Mouse (Mus musculus) embryonic facial prominence, embryonic 13.5 days (tissue): Measurements from ENCODE around the gene Six6. TPM values are rescaled to one million over a fixed set of nuclear protein-coding genes. Genes with fewer than 3 reads are reported as not detected.

Experiments
- ATAC-seq: fragments of 200-750 bp; cut with Nextera tagmentation; 2 replicates; pipeline ENCODE4 v1.8.0; 2017; ENCODE audit warnings: low read depth; ENCODE audit not compliant: insufficient number of reproducible peaks, insufficient read depth, low FRiP score, low TSS enrichment
- H3K27ac ChIP-seq: fragments of 300-500 bp; sonication (generic); 2 replicates; pipeline ENCODE4 v1.5.1; 2015; ENCODE audit warnings: moderate library complexity, mild to moderate bottlenecking, inconsistent platforms
- H3K27me3 ChIP-seq: fragments of 300-500 bp; sonication (generic); 2 replicates; pipeline ENCODE4 v1.6.1; 2015; ENCODE audit warnings: mild to moderate bottlenecking, inconsistent platforms
- H3K36me3 ChIP-seq: fragments of 300-500 bp; sonication (generic); 2 replicates; pipeline ENCODE4 v1.6.1; 2015; ENCODE audit warnings: mild to moderate bottlenecking, inconsistent platforms
- H3K4me1 ChIP-seq: fragments of 300-500 bp; sonication (generic); 2 replicates; pipeline ENCODE4 v1.6.1; 2015; ENCODE audit warnings: inconsistent platforms
- H3K4me2 ChIP-seq: fragments of 300-500 bp; sonication (generic); 2 replicates; pipeline ENCODE4 v1.6.1; 2015; ENCODE audit warnings: moderate library complexity, mild to moderate bottlenecking, inconsistent platforms
- H3K4me3 ChIP-seq: fragments of 300-500 bp; sonication (generic); 2 replicates; pipeline ENCODE4 v1.5.1; 2015; ENCODE audit warnings: mild to moderate bottlenecking, inconsistent platforms
- H3K9ac ChIP-seq: fragments of 300-500 bp; sonication (generic); 2 replicates; pipeline ENCODE4 v1.6.1; 2015; ENCODE audit warnings: mild to moderate bottlenecking, inconsistent platforms
- H3K9me3 ChIP-seq: fragments of 300-500 bp; sonication (generic); 2 replicates; pipeline ENCODE4 v1.6.1; 2016; ENCODE audit warnings: inconsistent platforms
- WGBS: fragments of 180-500 bp; shearing (Covaris S2); methylation state at CpG from one replicate; pipeline ENCODE4 v1.1.7; 2015; ENCODE audit warnings: mixed read lengths; 5-methylcytosine and 5-hydroxymethylcytosine counted together
- polyA plus RNA-seq: library from polyadenylated mRNA; unstranded; fragments of >200 nt; fragmentation: Nextera tagmentation; extraction: Ambion mirVana; gene quantifications from 2 replicates; pipeline ENCODE4 v1.2.1, GENCODE M21; 2015

Gene Six6
- polyA plus RNA-seq: 0.06 TPM in 1 of 2 replicates, not detected in the other

DNA sequence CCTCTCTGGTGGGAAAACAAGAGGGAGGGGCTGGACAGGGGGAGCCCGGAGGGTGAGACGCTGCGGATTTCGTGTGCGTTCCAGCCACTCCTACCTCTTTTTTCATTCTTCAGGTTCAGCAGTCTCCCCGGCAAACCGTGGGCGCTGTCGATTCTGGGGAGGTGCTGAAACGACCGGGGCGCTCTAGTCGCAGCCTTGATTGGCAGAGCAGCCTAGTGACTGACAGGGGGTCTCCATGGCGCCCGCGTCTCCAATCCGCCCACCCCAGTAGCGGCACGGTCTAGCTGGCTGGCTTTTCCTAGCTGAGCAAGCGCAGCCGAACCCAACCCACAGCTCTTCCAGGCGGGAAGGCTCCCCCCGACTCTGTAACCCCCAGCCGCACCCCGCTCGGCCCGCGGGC, at the start of gene Six6:
Gene Six6, plus strand, starts transcription at position 277 of the 400 bp plus-strand sequence.
- ATAC-seq: no peak
- Histone ChIP-seq H3K4me1 (peaks cover 16% of the 10 kb centered on the region), H3K27me3 (peaks cover 97% of the 10 kb centered on the region), H3K4me3 (peak within 1 kb of the TSS; percentile 36), H3K27ac (no peak within 1 kb of the TSS), H3K9me3 (no peaks in the 10 kb centered on the region), H3K4me2 (peak within 1 kb of the TSS; percentile 62), H3K9ac (peak within 1 kb of the TSS; percentile 21; the same call in 1 of the 2 replicates), H3K36me3 (no peaks in the 10 kb centered on the region)
- WGBS: under 1% methylated on average over 28 of the region's 28 CpGs

DNA sequence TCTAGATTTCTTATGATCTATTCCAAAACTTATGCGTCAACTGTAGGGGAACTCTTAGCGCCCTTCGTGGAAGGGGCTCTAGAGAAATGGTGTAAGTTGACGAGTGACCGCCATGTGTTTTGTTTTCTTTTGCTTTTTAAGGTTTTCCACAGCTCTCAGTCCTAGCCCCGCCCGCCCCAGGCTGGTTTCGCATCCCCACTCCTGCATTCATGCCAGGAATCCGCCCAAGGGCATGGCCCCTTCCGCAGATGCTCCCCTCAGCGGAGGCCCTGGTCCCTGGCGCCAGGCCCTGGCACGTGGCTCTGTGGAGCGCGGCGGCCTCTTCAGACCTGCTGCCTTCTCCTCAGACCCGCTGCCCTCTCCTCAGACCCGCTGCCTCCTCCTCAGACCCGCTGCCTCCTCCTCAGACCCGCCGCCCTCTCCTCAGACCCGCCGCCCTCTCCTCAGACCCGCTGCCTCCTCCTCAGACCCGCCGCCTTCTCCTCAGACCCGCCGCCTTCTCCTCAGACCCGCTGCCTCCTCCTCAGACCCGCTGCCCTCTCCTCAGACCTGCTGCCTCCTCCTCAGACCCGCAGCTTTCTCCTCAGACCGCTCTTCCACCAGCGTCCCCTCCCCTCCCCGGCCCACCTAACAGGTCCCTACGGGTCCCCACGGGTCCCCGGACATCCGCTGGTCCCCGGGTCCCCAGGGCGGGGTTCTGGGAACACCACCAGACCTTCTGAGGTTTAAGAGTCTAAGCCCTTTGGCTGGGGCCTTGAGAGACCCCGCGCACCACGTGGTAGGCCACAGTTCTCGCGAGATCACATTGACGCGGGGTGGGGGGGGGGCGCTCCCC, 22.3 kb upstream of the Six6 start:
- WGBS: 11% methylated on average over 48 of the region's 48 CpGs
- no peak overlapping the region for H3K27ac ChIP-seq
- ATAC-seq: no peak

DNA sequence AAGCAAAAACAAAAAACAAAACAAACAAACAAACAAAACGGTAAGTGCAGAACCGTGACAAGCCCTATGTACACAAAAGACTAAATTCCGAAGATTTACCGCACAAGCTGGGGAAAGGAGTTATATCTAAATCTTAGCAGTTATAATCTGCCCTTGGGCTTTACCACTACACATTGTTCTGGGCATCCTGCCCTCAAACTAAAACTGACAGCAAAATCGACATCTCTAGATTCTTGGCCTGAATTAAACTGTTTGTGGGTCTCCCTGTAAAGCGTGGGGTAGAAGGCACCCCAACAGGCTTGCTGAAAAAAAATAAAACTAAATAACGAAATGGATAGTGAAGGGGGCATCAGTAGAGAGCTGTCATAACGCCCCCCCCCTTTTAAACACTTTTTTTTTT, 2.9 kb upstream of the Six6 start:
- peaks cover 75% of the 10 kb centered on the region for H3K27me3 ChIP-seq
- no peak overlapping the region for H3K4me3 ChIP-seq
- ATAC-seq: no peak
- WGBS: 24% methylated on average over 8 of the region's 8 CpGs
- H3K4me1 ChIP-seq: peaks cover 16% of the 10 kb centered on the region
- H3K9ac ChIP-seq: no peak overlapping the region
- H3K27ac ChIP-seq: no peak overlapping the region
- H3K9me3 ChIP-seq: no peaks in the 10 kb centered on the region
- no peaks in the 10 kb centered on the region for H3K36me3 ChIP-seq
- no peak overlapping the region for H3K4me2 ChIP-seq

More for the DNA sequence above, 22.3 kb upstream of the Six6 start:
- H3K27me3 ChIP-seq: no peaks in the 10 kb centered on the region
- H3K9me3 ChIP-seq: peaks cover 6% of the 10 kb centered on the region; the same call in 1 of the 2 replicates
- H3K36me3 ChIP-seq: no peaks in the 10 kb centered on the region
- H3K4me2 ChIP-seq: peak overlapping the region; percentile 72
- peak overlapping the region; percentile 68 for H3K9ac ChIP-seq
- H3K4me1 ChIP-seq: no peaks in the 10 kb centered on the region
- peak overlapping the region; percentile 46 for H3K4me3 ChIP-seq

DNA sequence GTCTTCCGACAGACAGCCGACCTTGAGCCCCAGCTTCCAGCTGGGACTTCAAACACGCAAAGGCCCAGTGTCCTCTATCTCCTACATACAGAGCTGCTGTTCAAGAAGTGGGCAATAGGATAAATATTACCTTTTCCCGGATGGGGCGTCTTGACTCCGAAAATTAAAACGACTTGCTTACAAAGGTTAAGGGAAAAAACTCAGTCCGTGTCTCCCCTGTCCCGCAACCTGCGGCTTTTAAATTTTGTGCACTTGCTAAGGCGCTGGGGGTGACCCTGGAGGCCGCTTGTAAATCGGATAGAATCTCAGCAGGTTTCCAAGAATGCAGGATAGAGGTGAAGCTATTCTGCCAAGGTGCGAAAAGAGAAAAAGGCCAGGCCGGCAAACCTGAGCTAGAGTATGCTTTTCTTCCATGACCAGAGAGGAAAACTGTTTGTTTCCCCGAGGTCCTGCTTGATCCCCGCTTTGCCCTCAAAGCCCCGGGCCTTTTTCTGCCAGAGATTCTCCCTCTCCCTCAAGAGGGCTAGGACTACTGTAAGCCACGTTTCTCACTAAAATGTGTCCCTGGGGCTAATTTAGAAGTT, 2.1 kb upstream of the Six6 start:
- Histone ChIP-seq H3K27me3 (peaks cover 83% of the 10 kb centered on the region), H3K27ac (no peak overlapping the region), H3K4me2 (no peak overlapping the region), H3K4me1 (peaks cover 16% of the 10 kb centered on the region), H3K9me3 (no peaks in the 10 kb centered on the region), H3K9ac (no peak overlapping the region), H3K4me3 (no peak overlapping the region), H3K36me3 (no peaks in the 10 kb centered on the region)
- 2% methylated on average over 19 of the region's 19 CpGs for WGBS
- no peak for ATAC-seq

DNA sequence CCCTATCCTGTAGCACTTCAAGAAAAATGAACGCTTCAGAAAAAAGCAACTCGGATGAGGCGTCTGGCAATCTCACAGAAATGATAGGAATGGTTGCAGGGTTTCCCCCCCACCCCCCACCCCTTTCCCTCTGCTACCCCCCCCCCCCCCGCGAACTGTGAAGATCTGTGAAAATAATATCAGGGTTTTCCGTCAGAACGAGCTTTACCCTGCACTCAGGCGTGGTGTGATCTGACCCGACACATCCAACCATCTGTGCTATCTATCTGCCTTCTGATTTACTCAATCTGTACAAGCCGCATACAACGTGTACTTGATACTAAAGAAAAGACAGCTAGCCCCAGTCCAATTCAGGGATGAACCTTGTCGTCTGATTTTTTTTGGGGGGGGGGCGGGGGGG, 1.5 kb upstream of the Six6 start:
- peaks cover 89% of the 10 kb centered on the region for H3K27me3 ChIP-seq
- H3K9me3 ChIP-seq: no peaks in the 10 kb centered on the region
- WGBS: 2% methylated on average over 13 of the region's 13 CpGs
- H3K4me3 ChIP-seq: no peak overlapping the region
- H3K27ac ChIP-seq: no peak overlapping the region
- no peak overlapping the region for H3K9ac ChIP-seq
- ATAC-seq: no peak
- H3K36me3 ChIP-seq: no peaks in the 10 kb centered on the region
- no peak overlapping the region for H3K4me2 ChIP-seq
- H3K4me1 ChIP-seq: peaks cover 16% of the 10 kb centered on the region

DNA sequence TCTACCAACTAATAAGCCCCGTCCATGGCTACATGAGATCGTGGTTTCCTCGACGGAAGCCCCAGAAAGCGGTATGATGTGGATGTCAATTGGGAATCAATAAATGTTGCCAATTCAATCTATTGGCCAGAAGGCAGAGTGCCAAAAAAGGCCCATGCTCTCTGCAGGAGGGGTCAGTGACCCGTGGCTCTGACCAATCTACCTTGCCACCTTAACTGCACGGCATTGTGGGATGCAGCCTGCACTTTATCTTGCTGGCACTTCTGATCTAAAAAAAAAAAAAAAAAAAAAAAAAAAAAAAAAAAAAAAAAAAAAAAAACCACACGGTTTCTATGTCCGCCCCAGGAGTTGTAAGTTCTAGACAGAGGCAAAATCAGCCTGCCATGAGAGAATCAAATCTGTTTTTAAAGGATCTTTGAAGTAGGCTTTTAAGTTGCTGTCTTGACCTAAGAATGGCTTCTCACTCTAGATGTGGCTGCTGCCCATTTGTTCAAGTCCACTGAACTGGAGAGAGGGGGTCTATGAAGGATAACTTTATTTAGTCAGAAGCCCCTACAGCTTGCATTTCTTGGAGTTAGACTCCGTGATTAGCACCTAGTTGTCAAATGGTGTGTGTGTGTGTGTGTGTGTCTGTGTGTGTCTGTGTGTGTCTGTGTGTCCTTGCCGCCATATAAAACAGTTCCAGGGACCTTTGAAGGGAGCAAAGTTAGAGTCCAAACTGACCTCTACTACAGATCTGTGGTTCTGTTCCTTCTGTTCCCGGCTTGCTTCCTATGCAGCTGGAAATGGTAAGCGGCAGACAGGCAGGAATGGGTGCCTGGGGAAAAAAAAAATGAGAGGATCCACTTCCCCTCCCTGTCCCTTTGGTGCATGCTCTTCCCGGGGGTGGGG, 847 bp upstream of the Six6 start:
- peak overlapping the region; percentile 62 for H3K4me2 ChIP-seq
- H3K27ac ChIP-seq: no peak overlapping the region
- no peak for ATAC-seq
- no peaks in the 10 kb centered on the region for H3K36me3 ChIP-seq
- 3% methylated on average over 14 of the region's 14 CpGs for WGBS
- H3K9ac ChIP-seq: no peak overlapping the region
- H3K27me3 ChIP-seq: peaks cover 96% of the 10 kb centered on the region
- peak overlapping the region; percentile 36 for H3K4me3 ChIP-seq
- no peaks in the 10 kb centered on the region for H3K9me3 ChIP-seq
- peaks cover 16% of the 10 kb centered on the region for H3K4me1 ChIP-seq

DNA sequence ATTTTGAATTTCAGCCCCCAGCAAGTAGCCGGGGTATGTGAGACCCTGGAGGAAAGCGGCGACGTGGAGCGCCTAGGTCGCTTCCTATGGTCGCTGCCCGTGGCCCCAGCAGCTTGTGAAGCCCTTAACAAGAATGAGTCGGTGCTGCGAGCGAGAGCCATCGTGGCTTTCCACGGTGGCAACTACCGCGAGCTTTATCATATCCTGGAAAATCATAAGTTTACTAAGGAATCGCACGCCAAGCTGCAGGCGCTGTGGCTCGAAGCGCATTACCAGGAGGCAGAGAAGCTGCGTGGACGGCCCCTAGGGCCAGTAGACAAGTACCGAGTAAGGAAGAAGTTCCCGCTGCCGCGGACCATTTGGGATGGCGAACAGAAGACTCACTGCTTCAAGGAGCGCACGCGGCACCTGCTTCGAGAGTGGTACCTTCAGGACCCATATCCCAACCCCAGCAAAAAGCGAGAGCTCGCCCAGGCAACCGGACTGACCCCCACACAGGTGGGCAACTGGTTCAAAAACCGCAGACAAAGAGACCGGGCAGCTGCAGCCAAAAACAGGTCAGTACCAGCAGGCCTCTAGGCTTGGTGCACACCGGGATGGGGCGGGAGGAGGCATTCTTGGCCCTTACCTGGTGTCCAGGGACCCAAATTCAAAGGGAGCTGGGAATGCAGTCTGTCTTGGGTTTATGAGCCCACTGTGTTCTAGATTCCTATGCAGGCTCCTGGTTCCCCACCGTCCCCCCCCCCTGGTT, 554 bp downstream of the Six6 start, which contains the start of gene 4930447C04Rik:
Gene 4930447C04Rik, minus strand, starts transcription at position 704 of the 751 bp plus-strand sequence.
- peak within 1 kb of the TSS; percentile 21; the same call in 1 of the 2 replicates for H3K9ac ChIP-seq
- no peaks in the 10 kb centered on the region for H3K36me3 ChIP-seq
- no peak for ATAC-seq
- WGBS: 1% methylated on average over 39 of the region's 39 CpGs
- H3K4me1 ChIP-seq: peaks cover 19% of the 10 kb centered on the region
- peak within 1 kb of the TSS; percentile 36 for H3K4me3 ChIP-seq
- H3K4me2 ChIP-seq: peak within 1 kb of the TSS; percentile 62
- H3K27ac ChIP-seq: no peak within 1 kb of the TSS
- peaks cover 96% of the 10 kb centered on the region for H3K27me3 ChIP-seq
- no peaks in the 10 kb centered on the region for H3K9me3 ChIP-seq

DNA sequence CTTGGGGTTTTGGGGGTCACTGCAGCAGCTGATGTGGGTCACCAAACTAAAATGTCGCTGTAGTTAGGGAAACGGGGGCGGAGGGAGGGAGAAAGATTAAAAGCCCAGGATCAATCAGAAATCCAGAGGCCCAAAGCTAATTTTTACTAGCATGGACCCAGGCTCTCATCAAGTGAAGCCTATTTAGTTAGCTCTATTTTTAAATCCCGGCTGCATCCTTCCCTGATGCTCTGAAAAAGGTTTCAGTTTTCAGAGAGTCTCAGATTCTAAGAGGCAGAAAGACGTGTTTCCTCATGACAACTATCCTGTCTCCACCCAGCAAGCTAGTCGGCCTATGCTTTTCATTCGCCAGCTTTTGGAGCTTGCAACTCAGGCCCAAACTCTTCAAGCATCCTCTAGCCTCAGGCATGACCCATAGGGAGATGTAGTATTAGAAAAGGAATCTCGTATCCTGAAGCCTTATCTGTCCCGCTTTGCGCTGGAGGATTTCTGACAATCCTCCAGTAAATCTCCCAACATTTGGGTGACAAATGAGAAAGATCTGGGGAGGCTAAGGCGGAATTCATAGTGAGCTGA, 1.2 kb downstream of the Six6 start:
- H3K27ac ChIP-seq: no peak overlapping the region
- no peak overlapping the region for H3K4me3 ChIP-seq
- H3K36me3 ChIP-seq: no peaks in the 10 kb centered on the region
- no peak overlapping the region for H3K4me2 ChIP-seq
- H3K4me1 ChIP-seq: peaks cover 25% of the 10 kb centered on the region
- under 1% methylated on average over 11 of the region's 11 CpGs for WGBS
- no peaks in the 10 kb centered on the region for H3K9me3 ChIP-seq
- no peak for ATAC-seq
- no peak overlapping the region for H3K9ac ChIP-seq
- peaks cover 98% of the 10 kb centered on the region for H3K27me3 ChIP-seq

DNA sequence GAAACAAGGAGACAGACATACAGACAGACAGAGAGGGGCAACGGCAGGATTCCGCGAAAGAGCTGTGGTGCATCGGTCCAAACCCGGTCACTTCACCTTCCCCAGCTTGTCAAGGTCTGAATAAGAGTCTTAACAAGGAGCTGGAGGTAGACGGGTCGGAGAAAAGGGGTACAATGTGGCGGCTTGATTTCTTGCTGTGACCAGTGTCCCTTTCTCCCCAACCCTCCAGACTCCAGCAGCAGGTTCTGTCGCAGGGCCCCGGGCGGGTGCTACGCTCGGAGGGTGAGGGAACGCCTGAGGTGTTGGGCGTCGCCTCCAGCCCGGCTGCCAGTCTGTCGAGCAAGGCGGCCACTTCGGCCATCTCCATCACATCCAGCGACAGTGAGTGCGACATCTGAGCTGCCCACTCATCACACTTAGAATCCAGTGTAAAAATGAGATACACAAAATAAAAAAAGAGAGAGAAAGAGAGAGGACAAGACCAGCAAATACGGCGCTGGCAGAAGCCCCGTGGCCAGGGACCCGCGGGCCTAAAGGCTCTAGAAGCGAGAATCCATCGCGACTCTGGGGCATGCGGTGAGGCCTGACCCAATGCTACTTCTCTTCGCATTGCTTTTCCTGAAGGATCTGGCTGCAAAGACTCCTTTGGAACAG, 1.8 kb downstream of the Six6 start:
- under 1% methylated on average over 32 of the region's 32 CpGs for WGBS
- Histone ChIP-seq H3K4me3 (no peak overlapping the region), H3K27me3 (peaks cover 99% of the 10 kb centered on the region), H3K9me3 (no peaks in the 10 kb centered on the region), H3K27ac (no peak overlapping the region), H3K36me3 (no peaks in the 10 kb centered on the region), H3K9ac (no peak overlapping the region), H3K4me1 (peaks cover 25% of the 10 kb centered on the region), H3K4me2 (no peak overlapping the region)
- no peak for ATAC-seq

DNA sequence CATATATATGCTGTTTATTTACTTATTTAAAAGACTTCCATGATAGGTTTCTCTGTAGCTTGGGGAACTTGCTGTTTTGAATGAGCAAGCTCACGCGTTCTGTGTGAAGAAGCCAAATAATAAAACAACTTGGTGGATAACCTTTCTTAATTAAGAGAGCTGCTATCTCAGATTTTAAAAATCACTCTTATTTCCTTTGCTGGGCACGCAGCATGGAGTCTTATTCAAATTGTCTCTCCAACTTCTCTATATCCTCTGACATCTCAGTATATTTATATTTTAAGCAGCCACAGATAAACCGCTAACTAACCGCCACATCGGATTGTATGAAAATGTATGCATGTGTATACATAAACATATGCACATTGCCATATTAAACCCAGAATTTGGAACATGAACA, 2.5 kb downstream of the Six6 start:
- no peak overlapping the region for H3K27ac ChIP-seq
- H3K36me3 ChIP-seq: no peaks in the 10 kb centered on the region
- no peak overlapping the region for H3K4me3 ChIP-seq
- no peak overlapping the region for H3K4me2 ChIP-seq
- no peaks in the 10 kb centered on the region for H3K9me3 ChIP-seq
- peaks cover 99% of the 10 kb centered on the region for H3K27me3 ChIP-seq
- no peak overlapping the region for H3K9ac ChIP-seq
- WGBS: 20% methylated on average over 6 of the region's 6 CpGs
- peaks cover 25% of the 10 kb centered on the region for H3K4me1 ChIP-seq
- no peak for ATAC-seq
